Mouse (Mus musculus): ENCODE data around the gene Cyp2e1. TPM values are rescaled to one million over a fixed set of nuclear protein-coding genes. Genes with fewer than 3 reads are reported as not detected.
A peak's percentile ranks its signal among the peaks of the same experiment; 100 is the strongest.

Cyp2e1 gene
- total RNA-seq, 2 experiments from 2014 or later, result not detected

GRCm38 (mm10) chr7:140798212-140798611 lies 34.7 kb downstream of the Cyp2e1 start:
- intact Hi-C loops (cut with DNase I), result no loop called here
- no peak for DNase-seq (ENCODE audit: low spot score in 2 of 2)

GRCm38 (mm10) chr7:140802629-140803028 lies 39.1 kb downstream of the Cyp2e1 start:
- intact Hi-C loops (cut with DNase I), result no loop called here
- no peak for DNase-seq (ENCODE audit: low spot score in 2 of 2)

GRCm38 (mm10) chr7:140805704-140806103 lies 42.2 kb downstream of the Cyp2e1 start:
- intact Hi-C loops (cut with DNase I), result no loop called here
- DNase-seq (ENCODE audit: low spot score in 2 of 2), result peak; percentile 59 to 62

- DNase-seq (ENCODE audit: low spot score in 2 of 2), result no peak
- intact Hi-C loops (cut with DNase I), result no loop called here
Observed at GRCm38 (mm10) chr7:140810496-140810895, 47.0 kb downstream of the Cyp2e1 start.

GRCm38 (mm10) chr7:140811714-140812113 lies 48.2 kb downstream of the Cyp2e1 start:
- DNase-seq (ENCODE audit: low spot score in 2 of 2), result peak; percentile 27 to 57
- intact Hi-C loops (cut with DNase I), result no loop called here

DNA sequence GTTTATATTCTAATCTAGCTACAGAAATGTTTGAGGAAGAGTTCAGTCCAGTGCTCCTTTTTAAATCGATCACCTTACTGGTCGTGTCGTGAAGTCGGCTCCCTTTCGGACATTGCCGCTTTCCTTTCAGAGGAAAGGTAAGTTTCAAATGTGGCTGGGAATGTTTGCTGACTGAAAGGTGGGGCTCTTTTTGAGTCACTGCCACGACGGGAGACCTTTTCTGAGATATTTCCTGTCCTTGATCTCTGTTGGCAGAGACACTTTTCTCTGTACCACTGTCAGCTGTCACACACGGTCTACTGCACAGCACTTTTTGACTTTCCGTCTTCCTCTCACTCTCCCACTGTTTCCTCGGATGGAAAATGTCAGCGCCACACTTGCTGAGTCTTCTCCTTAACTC lies 49.3 kb downstream of the Cyp2e1 start:
- no peak for DNase-seq (ENCODE audit: low spot score in 2 of 2)
- intact Hi-C loops (cut with DNase I), result no loop called here

DNA sequence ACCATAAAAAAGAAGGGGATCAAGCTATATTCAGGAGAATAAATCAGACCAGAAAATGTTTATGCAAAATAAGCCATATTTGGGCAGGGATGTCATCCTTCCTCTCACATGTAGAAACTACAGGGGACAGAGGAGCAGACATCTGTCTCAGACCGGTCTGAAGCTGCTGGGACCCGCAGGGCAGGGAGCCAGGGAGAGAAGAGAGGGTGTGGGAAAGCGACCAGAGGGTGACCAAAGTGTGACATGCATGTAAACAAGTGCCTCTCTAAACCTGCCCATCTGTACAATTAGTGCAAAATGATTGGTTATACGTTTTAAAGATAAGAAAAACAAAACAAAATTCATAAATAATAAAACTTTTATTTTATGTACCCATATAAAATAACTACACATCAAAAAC lies 56.6 kb downstream of the Cyp2e1 start:
- DNase-seq (ENCODE audit: low spot score in 2 of 2), result no peak
- intact Hi-C loops (cut with DNase I), result no loop called here

DNA sequence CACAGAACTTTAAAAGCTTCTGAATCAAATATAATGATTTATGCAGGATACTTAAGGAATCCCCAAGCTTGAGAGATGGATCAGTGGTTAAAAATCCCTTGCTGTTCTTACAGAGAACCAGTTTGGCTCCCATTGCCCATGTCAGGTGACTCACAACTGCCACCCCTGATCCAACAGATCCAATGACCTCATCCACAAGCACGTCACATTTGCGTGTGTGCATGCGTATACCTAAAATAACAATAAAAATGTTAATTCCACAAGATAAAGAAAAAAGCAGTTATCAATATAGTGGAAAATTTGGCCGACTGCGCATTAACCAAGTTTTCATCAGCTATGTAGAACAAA lies 57.7 kb downstream of the Cyp2e1 start:
- DNase-seq (ENCODE audit: low spot score in 2 of 2), result no peak
- intact Hi-C loops (cut with DNase I), result no loop called here

DNA sequence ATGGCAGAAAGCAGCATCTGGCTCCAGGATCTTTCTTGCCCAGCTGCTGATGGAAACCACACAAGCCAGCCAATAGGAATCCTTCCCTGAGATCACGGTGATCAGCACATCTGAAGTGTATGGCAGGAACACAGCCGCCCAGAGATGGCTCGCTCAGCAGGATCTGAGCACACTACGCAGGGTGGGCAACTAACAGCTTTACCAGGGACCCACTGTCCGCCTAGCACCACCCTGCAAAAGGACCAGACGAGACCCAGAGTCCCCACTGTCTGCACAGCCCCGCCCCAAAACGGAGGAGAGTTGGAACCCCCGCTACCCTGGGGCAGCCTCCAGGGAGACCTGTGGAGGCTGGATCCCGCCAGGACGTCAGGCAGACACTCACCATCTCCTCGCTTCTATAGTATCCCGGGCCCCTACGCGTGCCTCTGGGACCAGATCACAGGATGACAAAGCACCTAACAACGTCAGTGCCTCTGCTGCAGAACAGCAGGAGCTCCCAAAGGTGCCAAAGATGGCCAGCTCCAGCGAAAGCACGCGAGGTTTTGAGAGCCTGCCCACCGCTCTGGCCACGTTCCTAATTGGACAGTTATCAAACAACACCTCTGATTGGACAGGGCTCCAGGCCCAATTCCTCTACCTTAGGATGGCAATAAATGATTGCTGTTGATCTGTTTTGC lies 58.3 kb downstream of the Cyp2e1 start, which contains the start of gene Zfp941:
Gene Zfp941 (minus strand): TSS at position 526 of the 677 bp plus-strand sequence.
- intact Hi-C loops (cut with DNase I), result no loop called here
- peak; percentile 73 to 84 for DNase-seq (ENCODE audit: low spot score in 2 of 2)

- intact Hi-C loops (cut with DNase I), result no loop called here
- no peak for DNase-seq (ENCODE audit: low spot score in 2 of 2)
Observed at GRCm38 (mm10) chr7:140822731-140823130, 59.2 kb downstream of the Cyp2e1 start.

Other genes starting within 250 kb of the Cyp2e1 start
- gene Olfr538, start 195.9 kb upstream of the Cyp2e1 start, total RNA-seq (2021), result not detected
- under 1 TPM in 1 of 2 experiments, not detected in 1; 0.04 TPM for gene Olfr46, start 162.5 kb upstream of the Cyp2e1 start, total RNA-seq (2021)
- not detected for gene Olfr61, start 134.8 kb upstream of the Cyp2e1 start, total RNA-seq (2021)
- not detected for gene Olfr53, start 117.3 kb upstream of the Cyp2e1 start, total RNA-seq (2021)
- gene Olfr539, start 103.8 kb upstream of the Cyp2e1 start, total RNA-seq (2021), result under 1 TPM; 0.06 to 0.07 TPM
- gene Olfr45, start 81.8 kb upstream of the Cyp2e1 start, total RNA-seq (2021), result not detected
- gene Olfr541, start 66.5 kb upstream of the Cyp2e1 start, total RNA-seq (2021), result not detected
- gene Syce1, start 24.1 kb downstream of the Cyp2e1 start, total RNA-seq (2021), result under 1 TPM; 0.24 to 0.38 TPM
- gene Zfp941, start 58.4 kb downstream of the Cyp2e1 start, total RNA-seq (2021), result 10 to 100 TPM; 15.3 to 16.3 TPM
- gene Urah, start 71.3 kb downstream of the Cyp2e1 start, total RNA-seq (2021), result 1 to 10 TPM; 1.1 to 1.5 TPM
- not detected for gene Scgb1c1, start 81.8 kb downstream of the Cyp2e1 start, total RNA-seq (2021)
- gene Odf3, start 84.1 kb downstream of the Cyp2e1 start, total RNA-seq (2021), result not detected
- gene Gm45785, start 92.6 kb downstream of the Cyp2e1 start, total RNA-seq (2021), result under 1 TPM; 0.93 to 0.99 TPM
- 10 to 100 TPM; 77.1 to 81.7 TPM for gene Ric8a, start 93.2 kb downstream of the Cyp2e1 start, total RNA-seq (2021)
- gene Bet1l, start 93.8 kb downstream of the Cyp2e1 start, total RNA-seq (2021), result 10 to 100 TPM; 25.4 to 27.2 TPM
- gene Psmd13, start 118.2 kb downstream of the Cyp2e1 start, total RNA-seq (2021), result 100 to 1,000 TPM; 128 to 133 TPM
- 10 to 100 TPM; 66.2 to 67.2 TPM for gene Sirt3, start 118.6 kb downstream of the Cyp2e1 start, total RNA-seq (2021)
- gene Cox8b, start 136.7 kb downstream of the Cyp2e1 start, total RNA-seq (2021), result 1 to 10 TPM in 1 of 2 experiments, not detected in 1; 1.6 TPM
- gene Nlrp6, start 157.2 kb downstream of the Cyp2e1 start, total RNA-seq (2021), result under 1 TPM; 0.36 to 0.37 TPM
- 1 to 10 TPM; 3.8 to 3.9 TPM for gene Pgghg, start 177.7 kb downstream of the Cyp2e1 start, total RNA-seq (2021)
- gene Ifitm5, start 186.6 kb downstream of the Cyp2e1 start, total RNA-seq (2021), result not detected
- not detected for gene Gm45717, start 192.2 kb downstream of the Cyp2e1 start, total RNA-seq (2021)
- 10 to 100 TPM; 11.5 to 15.0 TPM for gene Ifitm2, start 192.2 kb downstream of the Cyp2e1 start, total RNA-seq (2021)
- gene Ifitm1, start 203.5 kb downstream of the Cyp2e1 start, total RNA-seq (2021), result 1 to 10 TPM; 4.7 to 4.9 TPM
- gene Ifitm3, start 247.0 kb downstream of the Cyp2e1 start, total RNA-seq (2021), result 10 to 100 TPM in 1 of 2 experiments, 1 to 10 TPM in 1; 9.1 to 10.3 TPM

Measured in left cerebral cortex, postnatal 14 days (tissue).